Mouse (Mus musculus): ENCODE measurements around the gene Dlgap3.

GRCm38 (mm10) chr4:127174075-127174899 lies 5.3 kb downstream of the Dlgap3 start:
- no peak for TF ChIP-seq POLR2A (IDR thresholded peaks at IDR 0.05; ENCODE audit: insufficient read depth, low read depth, low read length)
- no peak for TF ChIP-seq CTCF (IDR thresholded peaks at IDR 0.05; ENCODE audit: insufficient read depth, low read depth, low read length)
